25 mouse cellular contexts compared by ENCODE assay signal in the genomic region with DNA sequence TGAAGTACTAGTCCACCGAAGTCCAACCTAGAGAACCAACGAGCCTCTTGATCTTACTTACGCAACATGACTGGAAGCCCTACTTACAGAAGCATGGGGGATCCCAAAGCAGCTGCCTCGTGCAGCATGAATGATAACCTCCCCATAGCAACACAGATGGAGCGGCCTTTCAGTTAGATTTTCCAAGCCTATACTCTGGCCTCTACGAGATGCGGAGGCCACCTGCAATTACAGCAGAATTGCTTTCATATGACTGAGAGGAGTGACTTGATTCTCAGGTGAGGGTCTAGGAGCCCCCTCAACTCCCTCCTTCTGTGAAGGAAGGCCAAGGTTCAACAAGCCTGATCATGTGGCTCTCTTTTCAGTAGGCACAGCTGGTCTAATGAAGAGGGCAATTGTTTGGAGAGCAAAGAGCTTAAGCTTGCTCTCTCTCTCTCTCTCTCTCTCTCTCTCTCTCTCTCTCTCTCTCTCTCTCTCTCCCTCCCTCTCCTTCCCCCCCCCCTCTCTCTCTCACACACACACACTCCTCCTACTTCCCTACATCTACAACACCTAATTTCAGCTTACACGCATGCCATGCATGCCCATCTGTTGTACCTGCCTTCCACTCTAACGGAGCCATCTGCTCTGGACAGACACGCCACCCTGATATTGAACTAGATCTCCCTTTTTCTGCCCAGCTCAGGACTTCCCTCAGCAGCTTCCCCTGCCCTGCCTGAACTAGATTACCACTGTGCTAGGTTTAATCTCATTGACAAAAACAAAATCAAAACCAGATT.
DNase-seq lines count a peak whose midpoint lies in the region; ATAC-seq lines count a peak whose summit lies in the region.
"Had no signal": no experiment of that assay in that cellular context is flagged by ENCODE, and none has a peak within 500 bp of the region (broad histone marks: within the 10 kb centered on the region; RNA-seq: fewer than 3 reads in every experiment).

No protein-coding gene starts in this region.

- H3K27ac ChIP-seq in hindbrain, embryonic 10.5 days: peak overlapping the region; percentile 23; the same call in 1 of the 2 replicates
- H3K27ac ChIP-seq in hindbrain, embryonic 14.5 days: no peak overlapping the region
- H3K27ac ChIP-seq in lung, embryonic 16.5 days (ENCODE audit: low read length): no peak overlapping the region
- H3K27ac ChIP-seq in embryonic facial prominence, embryonic 11.5 days (replicated peaks; ENCODE audit: low read depth, low read length): 0 out of 2 replicates have a peak overlapping the region, but pooled peaks have one; percentile 32
- H3K27ac ChIP-seq in midbrain, embryonic 14.5 days (replicated peaks; ENCODE audit: low read depth, low read length): no peak overlapping the region
- H3K27ac ChIP-seq: embryonic facial prominence, embryonic 15.5 days; forebrain, embryonic 15.5 days; heart, adult 2 months; heart, embryonic 13.5 days; kidney, embryonic 15.5 days; left cerebral cortex, adult 2 months; limb, embryonic 10.5 days; liver, embryonic 15.5 days; neural tube, embryonic 12.5 days had no signal

- WGBS in hindbrain, embryonic 10.5 days: 84% methylated on average over 10 of the region's 10 CpGs
- WGBS in hindbrain, embryonic 14.5 days: 90% methylated on average over 10 of the region's 10 CpGs
- whole genome bisulfite sequencing in lung, embryonic 16.5 days: 70% methylated on average over 10 of the region's 10 CpGs
- WGBS in embryonic facial prominence, embryonic 11.5 days: 63% methylated on average over 10 of the region's 10 CpGs
- WGBS in midbrain, embryonic 14.5 days: 65% methylated on average over 10 of the region's 10 CpGs

- H3K27me3 ChIP-seq in hindbrain, embryonic 10.5 days (ENCODE audit: insufficient read depth, poor library complexity, severe bottlenecking): no peaks in the 10 kb centered on the region
- no peaks in the 10 kb centered on the region for H3K27me3 ChIP-seq in hindbrain, embryonic 14.5 days (ENCODE audit: control insufficient read depth, insufficient read depth, low read length)
- H3K27me3 ChIP-seq in lung, embryonic 16.5 days (ENCODE audit: control insufficient read depth, insufficient read depth, low read depth, low read length): no peaks in the 10 kb centered on the region
- H3K27me3 ChIP-seq in embryonic facial prominence, embryonic 11.5 days (ENCODE audit: control insufficient read depth, insufficient read depth, low read length): no peaks in the 10 kb centered on the region
- H3K27me3 ChIP-seq in midbrain, embryonic 14.5 days (ENCODE audit: control insufficient read depth, insufficient read depth, low read length): no peaks in the 10 kb centered on the region
- H3K27me3 ChIP-seq: embryonic facial prominence, embryonic 15.5 days; forebrain, embryonic 15.5 days; heart, embryonic 13.5 days; kidney, embryonic 15.5 days; liver, embryonic 15.5 days; megakaryocyte, embryonic 14.5 days; neural tube, embryonic 12.5 days had no signal

- no peak overlapping the region for H3K4me3 ChIP-seq in hindbrain, embryonic 10.5 days
- H3K4me3 ChIP-seq in hindbrain, embryonic 14.5 days (replicated peaks; ENCODE audit: low read length): no peak overlapping the region
- H3K4me3 ChIP-seq in lung, embryonic 16.5 days (ENCODE audit: low read length): no peak overlapping the region
- no peak overlapping the region for H3K4me3 ChIP-seq in embryonic facial prominence, embryonic 11.5 days (ENCODE audit: low read depth, low read length)
- no peak overlapping the region for H3K4me3 ChIP-seq in midbrain, embryonic 14.5 days (replicated peaks; ENCODE audit: low read depth, low read length)
- H3K4me3 ChIP-seq: embryonic facial prominence, embryonic 15.5 days; forebrain, embryonic 15.5 days; heart, adult 2 months; heart, embryonic 13.5 days; kidney, embryonic 15.5 days; left cerebral cortex, adult 2 months; limb, embryonic 10.5 days; liver, embryonic 15.5 days; megakaryocyte, embryonic 14.5 days; neural tube, embryonic 12.5 days had no signal

- 0 out of 2 replicates have a peak, but pooled peaks cover 3% of the 10 kb centered on the region for H3K36me3 ChIP-seq in hindbrain, embryonic 10.5 days
- no peaks in the 10 kb centered on the region for H3K36me3 ChIP-seq in hindbrain, embryonic 14.5 days (replicated peaks; ENCODE audit: control insufficient read depth, insufficient read depth)
- no peaks in the 10 kb centered on the region for H3K36me3 ChIP-seq in lung, embryonic 16.5 days (ENCODE audit: control insufficient read depth, insufficient read depth, low read length)
- H3K36me3 ChIP-seq in embryonic facial prominence, embryonic 11.5 days (replicated peaks; ENCODE audit: control insufficient read depth, insufficient read depth, low read depth, low read length): no peaks in the 10 kb centered on the region
- H3K36me3 ChIP-seq in midbrain, embryonic 14.5 days (ENCODE audit: control insufficient read depth, insufficient read depth, low read length): no peaks in the 10 kb centered on the region
- H3K36me3 ChIP-seq: embryonic facial prominence, embryonic 15.5 days; forebrain, embryonic 15.5 days; heart, embryonic 13.5 days; liver, embryonic 15.5 days; neural tube, embryonic 12.5 days had no signal

- no peak for DNase-seq in hindbrain, embryonic 10.5 days (ENCODE audit: low spot score)
- DNase-seq in hindbrain, embryonic 14.5 days (ENCODE audit: low spot score): no peak
- DNase-seq in lung, postnatal 25 days (ENCODE audit: low spot score): no peak
- DNase-seq in embryonic facial prominence, embryonic 11.5 days (ENCODE audit: low spot score): peak; percentile 63
- peak; percentile 8 for DNase-seq in midbrain, embryonic 14.5 days
- no peak for DNase-seq in yolk sac, embryonic 10.5 days (ENCODE audit: low spot score)
- DNase-seq: adrenal gland, postnatal 25 days; gastrocnemius, postnatal 36 days; heart, adult 2 months; heart, postnatal 14 days; kidney, postnatal 36 days; layer of hippocampus, adult 9-11 months; liver; lung, postnatal 14 days had no signal

- no peak overlapping the region for H3K4me2 ChIP-seq in hindbrain, embryonic 14.5 days (replicated peaks)
- H3K4me2 ChIP-seq in lung, embryonic 16.5 days (ENCODE audit: low read depth, low read length): no peak overlapping the region
- no peak overlapping the region for H3K4me2 ChIP-seq in embryonic facial prominence, embryonic 11.5 days (ENCODE audit: low read depth, low read length)
- no peak overlapping the region for H3K4me2 ChIP-seq in midbrain, embryonic 14.5 days (ENCODE audit: low read length)
- H3K4me2 ChIP-seq: embryonic facial prominence, embryonic 15.5 days; forebrain, embryonic 15.5 days; heart, embryonic 13.5 days; kidney, embryonic 15.5 days; liver, embryonic 15.5 days; neural tube, embryonic 12.5 days had no signal

- 0 out of 2 replicates have a peak, but pooled peaks cover 4% of the 10 kb centered on the region for H3K4me1 ChIP-seq in hindbrain, embryonic 10.5 days (replicated peaks)
- H3K4me1 ChIP-seq in hindbrain, embryonic 14.5 days (replicated peaks; ENCODE audit: control insufficient read depth, insufficient read depth, low read length): no peaks in the 10 kb centered on the region
- H3K4me1 ChIP-seq in lung, embryonic 16.5 days (replicated peaks; ENCODE audit: control insufficient read depth, insufficient read depth, low read length): no peaks in the 10 kb centered on the region
- H3K4me1 ChIP-seq in embryonic facial prominence, embryonic 11.5 days (ENCODE audit: control insufficient read depth, insufficient read depth, low read length): no peaks in the 10 kb centered on the region
- H3K4me1 ChIP-seq in midbrain, embryonic 14.5 days (ENCODE audit: control insufficient read depth, insufficient read depth, low read length): no peaks in the 10 kb centered on the region
- H3K4me1 ChIP-seq: embryonic facial prominence, embryonic 15.5 days; forebrain, embryonic 15.5 days; heart, embryonic 13.5 days; liver, embryonic 15.5 days; megakaryocyte, embryonic 14.5 days; neural tube, embryonic 12.5 days had no signal

- no peaks in the 10 kb centered on the region for H3K9me3 ChIP-seq in hindbrain, embryonic 10.5 days
- H3K9me3 ChIP-seq in hindbrain, embryonic 14.5 days (ENCODE audit: control insufficient read depth, low read length): no peaks in the 10 kb centered on the region
- H3K9me3 ChIP-seq in lung, embryonic 16.5 days (ENCODE audit: control insufficient read depth, low read length): no peaks in the 10 kb centered on the region
- no peaks in the 10 kb centered on the region for H3K9me3 ChIP-seq in embryonic facial prominence, embryonic 11.5 days (replicated peaks; ENCODE audit: control insufficient read depth, low read length)
- no peaks in the 10 kb centered on the region for H3K9me3 ChIP-seq in midbrain, embryonic 14.5 days (ENCODE audit: control insufficient read depth, low read length)
- H3K9me3 ChIP-seq: embryonic facial prominence, embryonic 15.5 days; forebrain, embryonic 15.5 days; kidney, embryonic 15.5 days; limb, embryonic 10.5 days; liver, embryonic 15.5 days; neural tube, embryonic 12.5 days had no signal

- no peak overlapping the region for H3K9ac ChIP-seq in hindbrain, embryonic 14.5 days
- H3K9ac ChIP-seq in lung, embryonic 16.5 days (ENCODE audit: low read length): no peak overlapping the region
- H3K9ac ChIP-seq in embryonic facial prominence, embryonic 11.5 days (replicated peaks; ENCODE audit: low read length): no peak overlapping the region
- H3K9ac ChIP-seq in midbrain, embryonic 14.5 days (replicated peaks; ENCODE audit: low read length): no peak overlapping the region
- H3K9ac ChIP-seq: embryonic facial prominence, embryonic 15.5 days; forebrain, embryonic 15.5 days; heart, embryonic 13.5 days; kidney, embryonic 15.5 days; liver, embryonic 15.5 days; neural tube, embryonic 12.5 days had no signal

- ATAC-seq in hindbrain, embryonic 14.5 days (ENCODE audit: low FRiP score): no peak
- peak; percentile 44; the same call in 1 of the 2 replicates for ATAC-seq in lung, embryonic 16.5 days (ENCODE audit: low read depth)
- ATAC-seq in embryonic facial prominence, embryonic 11.5 days (replicated peaks; ENCODE audit: insufficient number of reproducible peaks, low FRiP score, low TSS enrichment, low read depth): peak; percentile 59
- ATAC-seq in midbrain, embryonic 14.5 days (ENCODE audit: low FRiP score, low TSS enrichment): peak; percentile 35; the same call in 1 of the 2 replicates
- ATAC-seq: forebrain, embryonic 15.5 days; intestine, postnatal 0 days had no signal

Comparison
In these comparisons a context has a peak if more than half of its experiments do, and no peak if none do; other contexts are left out.
1. H3K27ac ChIP-seq: peak in hindbrain, embryonic 10.5 days (single experiment) and embryonic facial prominence, embryonic 11.5 days (single experiment); none in hindbrain, embryonic 14.5 days (single experiment), lung, embryonic 16.5 days (single experiment) and midbrain, embryonic 14.5 days (single experiment).
2. DNase-seq: peak in embryonic facial prominence, embryonic 11.5 days (single experiment) and midbrain, embryonic 14.5 days (single experiment); none in hindbrain, embryonic 10.5 days (single experiment), hindbrain, embryonic 14.5 days (single experiment), lung, postnatal 25 days (single experiment) and yolk sac, embryonic 10.5 days (single experiment).